Mouse (Mus musculus) bone marrow macrophage, adult 2 months (primary cell): Measurements from ENCODE around the gene Adgrf2.

Experiments
- CTCF ChIP-seq: IDR thresholded peaks from 2 replicates; pipeline ENCODE4 v1.5.1; 2012; ENCODE audit warnings: low read depth, mild to moderate bottlenecking, low read length, moderate library complexity
- POLR2A ChIP-seq: IDR thresholded peaks from 2 replicates; pipeline ENCODE4 v1.6.1; 2012; ENCODE audit warnings: mild to moderate bottlenecking, low read depth, low read length, borderline replicate concordance

DNA sequence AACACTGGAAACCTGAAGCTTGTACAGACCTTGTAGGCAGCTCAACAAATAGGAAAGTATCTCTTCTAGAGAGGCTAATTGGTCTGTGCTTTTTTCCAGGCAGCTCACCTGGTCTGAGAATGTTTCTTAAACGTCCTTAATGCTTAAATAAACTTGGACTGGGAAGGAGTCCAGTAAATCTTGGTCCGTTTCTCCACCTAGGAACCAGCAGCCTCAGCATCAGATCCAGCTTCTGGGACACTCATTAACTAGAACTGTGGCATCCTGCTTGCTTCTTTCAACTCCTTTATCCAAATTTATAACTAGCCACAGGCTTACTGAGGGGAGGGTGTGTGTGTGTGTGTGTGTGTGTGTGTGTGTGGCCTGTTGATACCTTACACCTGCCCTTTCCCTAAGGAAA, 11.8 kb upstream of the Adgrf2 start:
- TF ChIP-seq POLR2A (no peak), CTCF (no peak)
